Mouse (Mus musculus): ENCODE measurements at regions not wholly inside any gene's neighbourhood (a gene's known extent, or its start where the extent isn't known, plus 50 kb on each side); places are given as distances from the start of the nearest gene placed in this dataset.

GRCm38 (mm10) chr5:28919296-28920063 is 276.3 kb upstream of the Rnf32 start:
- in situ Hi-C loops (cut with MboI, MseI), result no loop called here

- in situ Hi-C loops (cut with MboI, MseI), result no loop called here
These were observed 291.3 kb upstream of the Rnf32 start for GRCm38 (mm10) chr5:28904500-28904899.

DNA sequence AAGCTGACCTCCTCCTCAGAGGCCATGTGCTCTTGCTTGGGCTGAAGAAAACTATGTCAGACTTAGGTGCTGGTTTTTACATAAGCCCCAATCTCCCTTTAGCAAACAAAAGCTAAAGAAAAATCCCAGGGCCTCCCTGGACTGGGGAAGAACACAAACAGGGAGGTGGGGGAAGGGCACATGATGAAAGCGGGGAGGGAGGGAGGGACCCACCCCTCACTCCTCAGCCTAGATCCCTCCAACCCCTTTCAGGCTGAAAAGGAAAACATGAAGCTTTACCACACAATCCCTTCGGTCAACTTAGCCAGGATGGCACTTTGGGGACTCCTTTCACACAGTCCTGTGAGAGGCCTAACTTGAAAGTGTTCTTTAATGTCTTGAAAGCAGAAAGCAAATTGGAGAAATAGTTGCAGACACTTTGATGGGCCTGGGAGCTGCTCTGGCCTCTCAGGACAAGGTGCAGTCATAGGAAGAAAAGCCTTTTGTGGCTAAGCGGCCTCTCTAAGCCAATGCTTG is 291.9 kb upstream of the Rnf32 start:
- in situ Hi-C loops (cut with MboI, MseI), result no loop called here

DNA sequence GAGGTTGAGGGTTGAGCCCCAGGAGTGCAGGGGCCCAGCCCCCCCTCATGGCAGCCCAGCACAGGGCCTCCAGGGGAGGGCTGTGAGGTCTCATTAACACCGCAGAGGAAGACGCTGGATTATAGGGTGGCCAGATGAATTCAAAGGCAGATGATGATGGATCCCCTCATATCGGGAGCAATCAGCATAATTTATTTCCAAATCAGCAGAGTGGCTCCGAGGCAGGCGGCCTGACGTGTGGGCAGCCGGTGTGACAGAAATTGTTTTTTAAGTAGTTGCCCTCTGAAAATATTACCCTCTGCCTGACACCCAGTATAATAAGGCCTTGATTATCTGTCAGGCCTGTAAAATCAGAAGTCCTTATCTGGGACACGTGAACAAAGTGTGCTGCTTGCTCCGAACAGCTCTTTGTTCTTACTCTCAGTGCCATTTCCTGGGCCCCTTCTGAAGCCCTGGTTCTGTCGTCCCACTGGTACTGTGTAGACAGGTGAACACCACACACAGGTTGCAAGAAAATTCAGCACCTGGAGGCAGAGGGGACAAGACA is 303.0 kb upstream of the Rnf32 start:
- in situ Hi-C loops (cut with MboI, MseI), result no loop called here

DNA sequence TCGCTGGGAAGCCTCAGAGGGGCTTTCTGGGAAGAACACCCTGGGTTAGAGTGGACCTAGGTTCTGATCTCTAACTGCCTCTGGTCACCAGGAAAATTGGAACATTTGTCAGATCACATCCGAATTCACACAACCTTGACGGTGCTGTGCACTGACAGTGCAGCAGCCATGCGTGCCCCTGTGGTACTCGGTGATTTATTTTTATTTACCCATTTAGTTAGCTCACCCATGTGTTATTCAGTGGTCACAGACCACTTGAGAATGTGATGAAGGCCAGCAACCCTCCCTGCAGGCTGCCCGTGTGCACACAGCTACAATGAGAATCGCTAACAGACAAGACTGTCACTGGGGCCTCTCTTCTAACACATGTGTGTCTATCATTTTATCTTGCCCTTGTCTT is 303.8 kb upstream of the Rnf32 start:
- in situ Hi-C loops (cut with MboI, MseI), result no loop called here

DNA sequence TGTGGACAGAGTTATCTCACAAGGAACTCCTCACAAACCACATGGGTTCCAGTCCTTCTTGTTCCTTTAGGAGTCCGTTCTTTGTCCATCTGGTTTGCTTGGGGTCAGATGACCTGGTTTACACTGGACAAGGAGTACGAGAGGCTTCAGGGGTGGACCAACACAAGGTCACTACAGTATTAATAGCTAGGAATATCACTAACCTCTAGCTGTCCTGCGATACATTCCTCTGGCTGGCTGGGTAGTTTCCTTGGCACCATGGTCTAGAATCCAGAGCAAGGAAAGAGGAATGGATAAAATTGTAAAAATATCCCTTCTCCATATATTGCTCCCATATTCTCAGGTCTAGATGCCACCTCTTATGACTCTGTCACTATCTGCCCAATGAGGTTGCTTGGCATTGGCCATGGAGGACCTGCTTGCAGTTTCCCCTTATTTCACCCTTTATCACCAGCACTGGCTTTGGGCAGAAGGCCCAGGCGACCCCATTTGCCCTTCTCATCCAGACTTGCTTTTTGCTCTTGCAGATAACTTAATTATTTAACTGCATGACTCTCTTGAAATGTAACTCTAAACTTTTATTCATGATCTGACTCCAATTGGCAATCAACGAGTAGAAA is 310.9 kb upstream of the Rnf32 start:
- in situ Hi-C loops (cut with MboI, MseI), result no loop called here

- in situ Hi-C loops (cut with MboI, MseI), result no loop called here
These were observed 319.6 kb upstream of the Rnf32 start for GRCm38 (mm10) chr5:28876199-28876598.

DNA sequence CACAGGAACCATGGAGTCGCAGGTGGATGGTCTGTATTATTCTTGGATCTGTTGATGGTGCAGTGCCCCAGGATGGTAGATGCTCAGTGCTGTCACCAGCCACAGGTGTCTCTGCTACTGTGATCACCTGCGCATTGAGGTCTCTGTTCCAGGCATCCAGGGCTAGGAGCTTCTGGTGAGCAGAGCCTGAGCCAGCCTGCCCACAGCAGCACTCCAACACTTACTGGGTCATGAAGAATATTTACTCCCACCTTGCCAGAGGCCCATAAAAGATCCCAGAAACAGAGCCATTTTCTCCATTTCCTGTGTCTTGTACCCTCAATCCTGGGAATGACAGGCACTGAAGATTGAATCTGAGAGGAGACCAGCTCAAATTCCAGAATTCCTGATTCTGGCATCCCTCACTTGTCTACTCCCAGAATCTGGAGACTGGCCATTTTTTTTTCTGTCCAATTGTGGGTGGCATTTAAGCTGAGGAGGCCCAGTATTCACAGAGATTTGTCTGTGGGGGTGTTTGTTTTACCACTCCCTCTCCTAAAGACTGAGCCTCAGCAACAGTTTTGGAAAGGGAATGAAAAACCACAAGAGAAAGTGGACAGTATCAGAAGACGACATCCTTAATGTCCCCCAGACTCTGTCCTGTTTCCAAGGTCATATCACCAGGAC is 322.1 kb upstream of the Rnf32 start:
- in situ Hi-C loops (cut with MboI, MseI), result no loop called here

DNA sequence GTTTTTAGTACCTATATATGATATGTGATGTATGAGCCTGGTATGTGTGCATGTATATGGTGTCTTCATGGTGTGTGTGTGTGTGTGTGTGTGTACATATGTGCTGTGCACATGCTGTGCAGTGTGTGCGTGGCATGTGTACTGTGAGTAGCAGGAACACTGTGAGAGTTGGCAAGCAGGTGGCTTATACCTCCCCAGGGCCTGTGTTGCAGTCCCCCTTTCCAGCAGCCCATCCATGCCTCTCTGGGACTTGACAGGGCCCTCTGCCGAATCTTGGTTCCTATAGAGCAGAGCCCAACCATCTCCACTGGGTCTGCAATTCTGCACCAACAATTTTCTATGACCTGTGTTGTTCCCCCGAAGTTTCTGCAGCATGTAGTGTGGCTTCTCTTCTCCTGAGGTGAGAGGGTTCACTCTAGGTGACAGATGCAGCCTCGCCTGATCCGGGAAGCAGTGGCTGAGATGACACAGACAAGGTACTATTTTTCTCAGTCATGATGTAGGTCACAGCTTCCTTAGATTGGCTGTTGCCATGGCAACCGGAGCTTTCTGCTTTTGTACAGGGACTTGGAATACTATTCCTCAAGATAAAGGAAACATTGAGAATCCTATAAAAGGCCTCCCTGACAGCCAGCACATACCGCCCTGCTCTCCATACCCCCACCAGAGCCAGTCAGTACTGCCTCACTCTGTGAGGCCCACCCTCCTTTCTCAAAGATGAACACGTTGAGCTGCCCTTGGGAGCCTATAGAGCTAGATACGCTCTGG is 336.0 kb upstream of the Rnf32 start:
- in situ Hi-C loops (cut with MboI, MseI), result no loop called here

- in situ Hi-C loops (cut with MboI, MseI), result no loop called here
These were observed 357.5 kb upstream of the Rnf32 start for GRCm38 (mm10) chr5:28838141-28838925.

DNA sequence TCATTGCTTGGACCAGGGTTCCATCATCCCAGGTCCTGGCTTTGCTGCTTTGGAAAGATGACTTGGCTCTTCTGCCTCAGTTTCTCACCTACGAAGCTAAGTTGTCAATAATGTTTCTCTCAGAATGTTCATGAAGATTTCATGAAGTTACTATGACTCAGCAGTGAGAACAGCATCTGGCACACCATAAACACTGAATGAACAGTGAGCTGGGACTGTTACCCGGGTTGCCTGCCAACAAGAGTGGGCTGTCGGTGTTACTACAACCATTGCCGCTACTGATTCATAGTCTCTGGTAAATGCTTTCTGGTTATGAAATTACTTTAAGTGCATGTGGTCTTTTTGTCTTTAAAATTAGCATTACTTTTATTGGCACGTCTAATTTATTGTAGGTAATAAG is 352.0 kb upstream of the Shh start:
- in situ Hi-C loops (cut with MboI, MseI), result no loop called here

DNA sequence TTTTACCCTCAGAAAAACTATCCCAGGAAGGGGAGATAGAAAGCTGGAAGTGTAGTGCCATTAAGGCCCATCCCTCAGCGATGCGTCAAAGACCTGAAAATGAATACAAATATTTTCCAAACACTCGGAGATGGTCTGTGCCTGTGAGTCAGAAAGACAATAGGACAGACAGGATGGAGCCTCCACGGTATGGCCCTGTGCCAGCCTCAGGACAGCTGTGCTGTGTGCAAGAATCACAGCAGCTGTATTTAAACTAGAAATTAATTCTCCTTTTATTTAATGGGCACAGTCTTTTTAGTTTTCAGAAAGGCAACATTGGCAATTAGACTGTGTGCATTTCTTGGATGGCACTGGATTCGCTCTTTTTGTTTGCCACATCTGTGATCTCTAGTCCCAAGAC is 340.9 kb upstream of the Shh start:
- in situ Hi-C loops (cut with MboI, MseI), result no loop called here

- in situ Hi-C loops (cut with MboI, MseI), result no loop called here
These were observed 332.4 kb upstream of the Shh start for GRCm38 (mm10) chr5:28799464-28799863.

DNA sequence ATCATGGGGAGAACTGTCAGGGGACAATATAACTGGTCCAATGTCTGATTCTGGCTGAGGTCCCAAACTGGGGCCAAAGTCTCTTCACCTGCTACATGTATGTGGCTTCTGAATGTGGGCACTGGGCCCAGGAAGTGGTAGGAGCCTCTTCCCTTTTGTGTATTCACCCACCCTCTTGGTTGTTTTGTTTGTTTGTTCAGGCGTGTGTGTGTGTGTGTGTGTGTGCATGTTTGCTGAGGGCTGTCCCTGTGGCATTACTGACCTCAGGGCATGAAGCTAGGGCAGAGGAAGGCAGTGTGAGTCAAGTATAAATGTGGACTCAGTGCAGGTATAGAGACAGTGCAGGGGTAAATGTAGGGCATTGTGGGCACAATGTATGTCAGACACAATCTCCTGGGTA is 331.3 kb upstream of the Shh start:
- in situ Hi-C loops (cut with MboI, MseI), result no loop called here

GRCm38 (mm10) chr5:28795130-28795758 is 328.2 kb upstream of the Shh start:
- in situ Hi-C loops (cut with MboI, MseI), result no loop called here

DNA sequence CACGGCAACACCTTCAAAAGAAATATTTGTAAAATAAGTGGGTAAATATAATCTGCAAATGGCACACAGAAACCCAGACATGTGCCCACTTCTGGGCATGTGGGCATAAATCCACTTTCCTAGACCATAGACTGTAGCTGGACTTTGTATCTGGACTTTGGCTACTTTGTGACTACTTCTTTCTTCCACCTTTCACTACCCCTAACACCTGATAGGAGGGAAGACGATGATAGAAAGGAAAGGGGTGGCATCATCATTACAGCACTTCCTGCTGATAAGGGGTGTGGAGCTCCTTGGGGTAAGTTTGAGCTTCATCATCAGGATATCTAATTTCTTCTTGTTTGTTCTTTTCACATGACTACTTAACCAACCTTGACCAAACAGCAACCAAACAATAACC is 326.7 kb upstream of the Shh start:
- in situ Hi-C loops (cut with MboI, MseI), result no loop called here

DNA sequence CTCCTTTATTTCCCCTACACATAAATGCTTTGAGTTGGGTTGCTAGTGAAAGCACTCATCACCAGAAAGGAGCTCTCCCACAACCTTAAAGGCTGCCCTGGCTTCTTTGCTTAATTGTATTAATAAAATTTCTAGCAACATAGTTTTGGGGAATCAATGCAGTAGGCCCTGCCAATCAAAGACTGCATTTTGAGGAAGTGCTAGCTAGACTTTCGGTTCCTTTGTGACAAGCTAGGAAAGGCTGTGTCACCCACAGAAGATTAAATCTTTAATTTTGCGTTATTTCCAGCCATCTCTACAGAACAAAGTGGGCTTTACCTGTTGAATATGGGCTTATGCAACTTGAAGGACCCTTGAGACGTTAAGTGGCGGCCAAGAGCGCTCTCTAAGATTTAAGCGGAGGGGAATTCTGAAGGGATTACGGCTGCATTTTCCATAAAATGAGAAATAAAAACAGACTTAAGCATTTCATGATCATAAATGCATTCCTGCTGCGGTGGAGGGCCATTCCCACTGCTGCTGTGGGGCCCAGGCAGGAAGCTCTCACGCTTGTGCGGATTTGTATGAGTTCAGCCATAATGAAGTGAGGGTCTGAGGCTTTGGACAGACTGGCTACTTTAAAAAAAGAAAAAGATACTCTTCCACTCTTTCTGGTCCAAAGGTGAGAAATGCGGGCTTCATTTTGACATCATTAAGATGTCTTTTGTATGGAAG is 318.4 kb upstream of the Shh start:
- in situ Hi-C loops (cut with MboI, MseI), result no loop called here

- in situ Hi-C loops (cut with MboI, MseI), result no loop called here
These were observed 317.4 kb upstream of the Shh start for GRCm38 (mm10) chr5:28784339-28784966.

- in situ Hi-C loops (cut with MboI, MseI), result no loop called here
These were observed 308.7 kb upstream of the Shh start for GRCm38 (mm10) chr5:28775648-28776359.
